ENCODE assay signal across 8 mouse cellular contexts in genomic region chr12:110888106-110888505, GRCm38 (mm10). TPM values are rescaled to one million over a fixed set of nuclear protein-coding genes. Genes with fewer than 3 reads are reported as not detected.
DNase-seq lines count a peak whose midpoint lies in the region; ATAC-seq and TF ChIP-seq lines count a peak whose summit lies in the region.

No protein-coding gene starts in this region.

- H3K36me3 ChIP-seq in intestine, embryonic 14.5 days (ENCODE audit: control insufficient read depth, insufficient read depth, low read length): peaks cover 6% of the 10 kb centered on the region; the same call in 1 of the 2 replicates
- no peaks in the 10 kb centered on the region for H3K36me3 ChIP-seq in myocyte (ENCODE audit: control insufficient read depth, insufficient read depth)

- H3K27ac ChIP-seq in layer of hippocampus, adult 2 months: peak overlapping the region; percentile 98
- no peak overlapping the region for H3K27ac ChIP-seq in cortical plate, adult 2 months (ENCODE audit: insufficient read depth, low read length)
- H3K27ac ChIP-seq in intestine, embryonic 14.5 days (ENCODE audit: low read depth): no peak overlapping the region

- H3ac ChIP-seq in myocyte (ENCODE audit: control insufficient read depth, insufficient read length): peak overlapping the region; percentile 88

- H3K27me3 ChIP-seq in intestine, embryonic 14.5 days (replicated peaks; ENCODE audit: control insufficient read depth, insufficient read depth, low read length): no peaks in the 10 kb centered on the region
- H3K27me3 ChIP-seq in myocyte (ENCODE audit: control insufficient read depth, insufficient read depth, insufficient read length): no peaks in the 10 kb centered on the region

- H3K4me3 ChIP-seq in layer of hippocampus, adult 2 months: peak overlapping the region; percentile 70
- peak overlapping the region; percentile 87 for H3K4me3 ChIP-seq in cortical plate, adult 2 months (ENCODE audit: insufficient read depth, low read length)
- peak overlapping the region; percentile 91 for H3K4me3 ChIP-seq in intestine, embryonic 14.5 days (ENCODE audit: low read depth, low read length)
- peak overlapping the region; percentile 92 for H3K4me3 ChIP-seq in myocyte

- H3K9me3 ChIP-seq in intestine, embryonic 14.5 days (ENCODE audit: control insufficient read depth, low read length): no peaks in the 10 kb centered on the region

- no peak for TF ChIP-seq CTCF in layer of hippocampus, adult 2 months (conservative IDR thresholded peaks at IDR 0.05)
- no peak for TF ChIP-seq CTCF in cortical plate, adult 2 months (IDR thresholded peaks at IDR 0.05; ENCODE audit: extremely low read depth, insufficient read depth, low read length)

- H3K79me2 ChIP-seq in myocyte (ENCODE audit: control insufficient read depth, insufficient read depth): peaks cover 53% of the 10 kb centered on the region

- 44% methylated on average over 12 of the region's 12 CpGs for WGBS in intestine, embryonic 14.5 days

- no peak for DNase-seq in layer of hippocampus, adult 2 months (ENCODE audit: low spot score in 2 of 2)
- DNase-seq in layer of hippocampus, postnatal 10 days (ENCODE audit: low spot score in 2 of 2): no peak
- DNase-seq in intestine, embryonic 14.5 days (ENCODE audit: low spot score): no peak
- no peak for DNase-seq in right cerebral cortex, postnatal 4 days
- DNase-seq in embryo, embryonic 10 days (ENCODE audit: low spot score): no peak
- DNase-seq in cerebellum, postnatal 25 days: no peak

- no peak for ATAC-seq in intestine, embryonic 14.5 days (replicated peaks; ENCODE audit: low FRiP score, low TSS enrichment, low read depth)

- no peak for TF ChIP-seq POLR2A in cortical plate, adult 2 months (IDR thresholded peaks at IDR 0.05; ENCODE audit: extremely low read depth, insufficient read depth, low read length)
- no peak for TF ChIP-seq POLR2A in myocyte (IDR thresholded peaks at IDR 0.05; ENCODE audit: insufficient read length, low read depth)

- peaks cover 2% of the 10 kb centered on the region for H3K4me1 ChIP-seq in cortical plate, adult 2 months (ENCODE audit: control insufficient read depth, insufficient read depth, low read length)
- H3K4me1 ChIP-seq in intestine, embryonic 14.5 days (replicated peaks; ENCODE audit: control insufficient read depth, insufficient read depth, low read length): peaks cover 16% of the 10 kb centered on the region; the same call in 1 of the 2 replicates

- peak overlapping the region; percentile 95 for H3K4me2 ChIP-seq in intestine, embryonic 14.5 days (ENCODE audit: low read length)
- H3K4me2 ChIP-seq in myocyte (ENCODE audit: low read depth): peak overlapping the region; percentile 100

- peak overlapping the region; percentile 73 for H3K9ac ChIP-seq in intestine, embryonic 14.5 days (ENCODE audit: low read length)

TF ChIP-seq in myocyte, 11 proteins besides CTCF, POLR2A, EP300 and RAD21:
- TF ChIP-seq MAX (IDR thresholded peaks at IDR 0.05; ENCODE audit: low read depth): no peak
- TF ChIP-seq E2F4 (IDR thresholded peaks at IDR 0.05; ENCODE audit: insufficient read depth): no peak
- TF ChIP-seq CEBPB (IDR thresholded peaks at IDR 0.05; ENCODE audit: insufficient read depth, poor library complexity, severe bottlenecking): no peak
- no peak for TF ChIP-seq USF1 (IDR thresholded peaks at IDR 0.05; ENCODE audit: low read depth)
- TF ChIP-seq SRF (IDR thresholded peaks at IDR 0.05; ENCODE audit: control insufficient read depth, insufficient read length, low read depth): no peak
- TF ChIP-seq MYOD1 (IDR thresholded peaks at IDR 0.05; ENCODE audit: control insufficient read depth in 1 of 3, insufficient read length in 2 of 3, low read depth in 2 of 3): no peak
- no peak for TF ChIP-seq TCF3 (IDR thresholded peaks at IDR 0.05; ENCODE audit: insufficient read length, low read depth)
- no peak for TF ChIP-seq REST (IDR thresholded peaks at IDR 0.05; ENCODE audit: insufficient read depth, insufficient read length)
- TF ChIP-seq TCF12 (IDR thresholded peaks at IDR 0.05; ENCODE audit: insufficient read depth, poor library complexity, severe bottlenecking): no peak
- TF ChIP-seq POLR2AphosphoS2 (IDR thresholded peaks at IDR 0.05; ENCODE audit: insufficient read length, low read depth): no peak

RNA-seq across cellular contexts. Expression of gene Cinp, which starts 0.8 kb away (rescaled TPM):
- total RNA-seq in layer of hippocampus, adult 2 months (2021): 10 to 100 TPM; 63.4 to 65.1 TPM
- 10 to 100 TPM; 71.9 to 84.1 TPM for total RNA-seq in layer of hippocampus, postnatal 10 days (2021)
- polyA plus RNA-seq in cortical plate, adult 2 months (2012; rRNA removed): 116 and 121 TPM in 2 replicates
- 85.0 and 99.5 TPM in 2 replicates for polyA plus RNA-seq in intestine, embryonic 14.5 days (2014; fragmentation: Nextera tagmentation; extraction: Ambion mirVana)
- polyA plus RNA-seq in myocyte (2012; fragmentation: generic; extraction: Trizol): 54.4 TPM

RNA-seq across cellular contexts. Expression of gene Tecpr2, which starts 1.0 kb away (rescaled TPM):
- total RNA-seq in layer of hippocampus, adult 2 months (2021): 10 to 100 TPM; 39.5 to 42.0 TPM
- 10 to 100 TPM; 33.9 to 36.4 TPM for total RNA-seq in layer of hippocampus, postnatal 10 days (2021)
- polyA plus RNA-seq in cortical plate, adult 2 months (2012; rRNA removed): 35.3 and 36.9 TPM in 2 replicates
- polyA plus RNA-seq in intestine, embryonic 14.5 days (2014; fragmentation: Nextera tagmentation; extraction: Ambion mirVana): 3.9 and 4.1 TPM in 2 replicates
- 4.2 TPM for polyA plus RNA-seq in myocyte (2012; fragmentation: generic; extraction: Trizol)

RNA-seq across cellular contexts. Expression of gene Zfp839, which starts 38.1 kb away (rescaled TPM):
- 10 to 100 TPM; 12.8 to 13.2 TPM for total RNA-seq in layer of hippocampus, adult 2 months (2021)
- total RNA-seq in layer of hippocampus, postnatal 10 days (2021): 10 to 100 TPM in 1 of 2 experiments, 1 to 10 TPM in 1; 8.5 to 11.0 TPM
- 7.0 and 7.8 TPM in 2 replicates for polyA plus RNA-seq in cortical plate, adult 2 months (2012; rRNA removed)
- polyA plus RNA-seq in intestine, embryonic 14.5 days (2014; fragmentation: Nextera tagmentation; extraction: Ambion mirVana): 4.7 and 5.4 TPM in 2 replicates
- 3.1 TPM for polyA plus RNA-seq in myocyte (2012; fragmentation: generic; extraction: Trizol)

RNA-seq across cellular contexts. Expression of gene Mok, which starts 47.4 kb away (rescaled TPM):
- total RNA-seq in layer of hippocampus, adult 2 months (2021): 10 to 100 TPM; 10.4 to 13.7 TPM
- total RNA-seq in layer of hippocampus, postnatal 10 days (2021): 1 to 10 TPM; 9.8 to 9.9 TPM
- 10.6 and 12.4 TPM in 2 replicates for polyA plus RNA-seq in cortical plate, adult 2 months (2012; rRNA removed)
- polyA plus RNA-seq in intestine, embryonic 14.5 days (2014; fragmentation: Nextera tagmentation; extraction: Ambion mirVana): 3.5 and 5.6 TPM in 2 replicates
- 3.3 TPM for polyA plus RNA-seq in myocyte (2012; fragmentation: generic; extraction: Trizol)
